Mouse (Mus musculus) cerebellum, adult 11-12 months (tissue): Measurements from ENCODE around the gene Ust.
"Not testable (repeated sequence)": the region's sequence is repeated elsewhere in the genome, so short reads cannot be mapped to it uniquely, and the experiment has no call there.

Experiments used
- DNase-seq: peaks from one replicate; pipeline ENCODE4 v3.0.0; 2022

Ust gene

DNA sequence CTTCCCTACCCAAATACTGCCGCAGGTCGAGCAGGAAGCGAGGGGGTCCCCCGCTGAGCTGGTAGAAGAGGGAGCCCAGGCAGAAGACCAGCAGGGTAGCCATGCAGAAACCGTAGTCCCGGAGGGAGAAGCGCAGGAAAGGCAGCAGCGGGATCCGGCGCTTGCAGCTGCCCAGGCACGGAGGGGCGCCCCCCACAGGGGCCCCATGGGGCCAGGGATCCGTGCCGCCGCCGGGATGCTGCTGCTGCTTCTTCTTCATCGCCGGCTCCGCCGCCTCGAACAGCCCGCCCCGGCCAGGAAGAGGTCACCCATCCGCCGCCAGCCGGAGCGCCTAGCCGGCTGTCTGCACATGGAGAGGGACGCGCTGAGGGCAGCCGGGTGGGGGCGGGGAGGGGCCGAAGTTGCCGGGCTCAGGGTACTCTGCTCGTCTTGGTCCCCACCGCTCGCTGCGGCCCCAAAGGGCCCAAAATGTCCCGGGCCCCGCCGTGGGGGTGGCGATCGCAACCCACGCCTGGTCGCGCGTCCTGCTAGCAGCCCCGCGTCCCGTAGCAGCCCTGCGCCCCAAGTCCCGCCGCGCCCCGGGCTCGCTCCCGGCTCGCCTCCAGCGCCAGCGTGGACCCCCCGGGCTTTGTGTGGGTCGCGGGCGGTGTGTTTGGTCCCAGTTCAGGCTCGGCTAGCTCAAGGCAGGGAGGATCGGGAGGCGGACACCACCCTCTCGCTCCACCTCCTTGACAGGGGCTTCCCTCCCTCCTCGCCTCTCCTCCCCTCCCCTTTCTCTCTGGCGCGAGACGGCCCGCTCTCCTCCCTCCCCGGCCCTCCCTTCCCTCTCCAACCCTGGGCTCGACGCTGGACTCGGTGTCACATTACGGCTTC, at the start of gene Ust:
Gene Ust, minus strand, starts transcription at position 685 of the 873 bp plus-strand sequence.
- DNase-seq = peak; percentile 86

DNA sequence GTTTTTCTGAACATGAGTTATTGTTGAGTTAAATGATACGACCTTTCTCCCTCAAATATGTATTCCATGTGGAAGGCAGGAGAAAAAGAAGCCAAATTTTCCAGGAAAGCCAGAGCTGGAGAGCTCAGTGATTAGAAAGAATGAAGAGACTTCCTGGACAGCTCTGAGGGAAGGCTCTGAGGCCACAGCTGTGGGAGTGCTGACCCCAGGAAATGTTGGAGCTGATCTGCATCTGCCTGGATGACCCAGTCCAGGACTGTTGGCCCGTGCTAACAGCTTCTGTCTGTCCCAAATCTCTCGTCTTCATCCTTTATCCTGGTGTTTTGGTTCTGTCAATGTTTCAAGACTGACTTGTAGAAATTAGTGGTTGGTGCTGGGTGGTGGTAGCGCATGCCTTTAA, 42.7 kb upstream of the Ust start:
- DNase-seq = no peak

DNA sequence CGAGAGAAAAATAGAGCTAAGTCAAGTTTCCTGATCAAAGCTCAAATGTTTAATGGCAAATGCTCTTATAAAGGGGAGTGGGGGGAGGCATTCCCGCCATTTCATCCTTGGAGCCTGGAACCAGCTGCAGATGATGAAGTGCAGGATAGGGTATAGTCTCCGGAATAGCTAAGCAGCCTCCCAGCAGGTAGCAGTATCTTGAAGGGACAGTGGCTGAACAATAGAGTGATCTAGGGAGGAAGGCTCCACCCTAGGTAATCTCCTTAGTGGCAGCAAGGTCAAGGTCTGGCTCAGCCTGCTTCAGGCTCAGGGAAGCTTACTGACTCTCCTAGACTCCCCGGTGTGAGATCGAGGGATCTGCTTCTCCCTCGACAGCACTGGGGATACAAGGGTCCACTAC, 40.9 kb upstream of the Ust start:
- DNase-seq = not testable (repeated sequence)

DNA sequence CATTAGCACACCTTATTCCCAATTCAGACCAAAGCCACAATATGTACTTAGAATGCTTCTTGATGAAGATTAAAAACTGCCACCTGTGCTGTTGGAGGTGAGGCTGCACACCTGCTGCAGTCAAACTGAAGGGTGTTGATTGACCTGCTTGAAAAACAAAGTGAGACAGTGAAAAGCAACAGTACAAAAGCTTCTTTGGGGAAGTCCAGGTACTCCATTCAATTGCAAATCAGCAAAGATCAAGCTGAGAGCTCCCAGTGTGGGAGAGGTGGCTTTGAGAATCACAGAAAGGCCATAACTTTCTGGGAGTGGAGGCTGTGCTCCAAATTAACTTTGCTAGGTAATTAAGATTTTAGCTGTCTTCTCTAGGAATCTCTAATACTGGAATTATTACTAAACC, 33.6 kb upstream of the Ust start:
- DNase-seq = not testable (repeated sequence)

DNA sequence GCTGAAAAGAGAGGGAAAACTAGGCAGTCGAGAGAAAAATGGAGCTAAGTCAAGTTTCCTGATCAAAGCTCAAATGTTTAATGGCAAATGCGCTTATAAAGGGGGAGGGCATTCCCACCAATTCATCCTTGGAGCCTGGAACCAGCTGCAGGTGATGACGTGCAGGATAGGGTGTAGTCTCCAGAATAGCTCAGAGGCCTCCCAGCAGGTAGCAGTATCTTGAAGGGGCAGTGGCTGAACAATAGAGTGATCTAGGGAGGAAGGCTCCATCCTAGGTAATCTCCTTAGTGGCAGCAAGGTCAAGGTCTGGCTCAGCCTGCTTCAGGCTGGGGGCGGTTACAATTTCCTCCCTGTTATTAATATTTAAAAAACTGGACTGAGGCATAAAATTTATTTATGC, 33.0 kb upstream of the Ust start:
- DNase-seq = not testable (repeated sequence)

DNA sequence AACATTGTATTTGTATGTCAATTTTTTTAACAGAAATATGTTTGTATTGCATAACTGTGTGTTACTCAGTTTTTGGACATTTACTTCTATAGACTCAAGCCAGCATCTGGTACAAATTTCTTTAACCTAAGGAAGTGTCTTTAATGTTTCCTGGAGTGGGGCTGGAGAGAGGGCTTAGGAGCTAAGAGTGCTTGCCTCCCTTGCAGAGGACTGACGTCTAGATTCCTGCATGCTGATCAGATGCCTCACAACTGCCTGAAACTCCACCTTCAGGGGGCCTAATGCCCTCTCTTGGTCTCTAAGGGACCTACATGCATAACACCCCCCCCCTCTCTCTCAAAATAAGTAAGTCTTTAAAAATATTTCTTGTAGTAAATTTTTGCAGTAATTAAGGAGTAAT, 22.9 kb upstream of the Ust start:
- DNase-seq = no peak

GRCm38 (mm10) chr10:8535445-8535844, 16.8 kb upstream of the Ust start:
- no peak for DNase-seq

DNA sequence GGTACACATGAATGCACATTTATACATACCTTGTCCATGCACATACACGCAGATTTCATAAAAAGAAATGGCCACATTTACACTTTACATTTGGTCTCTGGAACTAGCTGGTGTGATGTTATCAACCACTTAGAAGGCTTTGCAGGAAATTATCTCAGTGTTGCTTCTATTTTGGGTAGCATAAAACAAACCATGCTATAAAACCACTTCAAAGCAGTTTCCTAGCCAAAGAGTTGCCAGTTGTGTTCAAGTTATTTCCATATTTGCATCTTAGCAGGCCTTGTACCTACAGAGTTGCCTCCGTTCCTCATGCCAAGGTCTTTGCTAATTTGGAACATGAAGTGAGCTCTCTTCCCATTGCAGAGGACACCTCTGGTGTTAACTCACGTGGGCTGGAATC, 13.0 kb upstream of the Ust start:
- no peak for DNase-seq

DNA sequence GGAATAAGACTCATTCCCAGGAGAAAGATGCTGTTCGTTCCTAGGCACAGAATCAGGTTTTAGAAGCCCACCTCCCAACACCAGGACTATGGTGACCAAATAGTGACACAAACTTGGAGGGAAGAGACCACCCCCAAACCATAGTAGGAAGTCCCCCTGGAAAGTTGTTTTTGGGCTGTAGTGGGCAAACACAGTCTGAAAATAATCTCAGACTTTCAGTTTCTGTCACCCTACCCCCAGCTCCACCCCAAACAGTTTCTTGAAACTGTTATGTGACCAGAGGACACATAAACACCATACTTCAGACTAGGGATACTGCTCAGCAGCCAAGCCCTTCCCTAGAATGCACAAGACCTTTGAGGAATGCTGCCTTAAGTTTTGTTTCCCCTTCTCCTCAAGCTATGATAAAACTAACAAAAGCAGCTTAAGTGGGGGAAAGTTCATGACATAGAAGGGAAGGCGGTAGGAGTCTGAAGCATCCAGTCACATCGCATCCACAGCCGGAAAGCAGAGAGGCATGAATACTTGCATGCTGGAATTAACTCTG, 12.0 kb upstream of the Ust start:
- no peak for DNase-seq

DNA sequence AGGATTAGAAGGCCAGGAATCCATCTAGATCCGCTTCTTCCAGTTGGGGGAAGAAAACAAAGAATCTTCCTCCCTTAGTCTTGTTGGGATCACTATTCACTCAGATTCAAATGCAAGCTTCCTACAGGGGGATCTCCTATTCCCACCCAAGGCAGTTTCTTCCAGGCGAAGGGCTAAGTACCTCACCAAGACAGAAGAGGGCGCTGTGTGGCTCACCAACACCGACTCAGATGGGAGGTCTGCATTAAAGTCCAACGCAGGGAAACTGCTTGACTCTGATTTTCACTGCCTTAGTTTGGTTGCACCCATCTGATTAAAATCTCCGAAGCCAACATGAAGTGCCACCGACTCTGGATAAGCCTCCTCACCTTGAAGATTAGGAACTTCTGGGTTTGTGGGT, 10.5 kb upstream of the Ust start:
- DNase-seq = no peak

- no peak for DNase-seq
These were observed 6.7 kb upstream of the Ust start for GRCm38 (mm10) chr10:8525354-8525753.

DNA sequence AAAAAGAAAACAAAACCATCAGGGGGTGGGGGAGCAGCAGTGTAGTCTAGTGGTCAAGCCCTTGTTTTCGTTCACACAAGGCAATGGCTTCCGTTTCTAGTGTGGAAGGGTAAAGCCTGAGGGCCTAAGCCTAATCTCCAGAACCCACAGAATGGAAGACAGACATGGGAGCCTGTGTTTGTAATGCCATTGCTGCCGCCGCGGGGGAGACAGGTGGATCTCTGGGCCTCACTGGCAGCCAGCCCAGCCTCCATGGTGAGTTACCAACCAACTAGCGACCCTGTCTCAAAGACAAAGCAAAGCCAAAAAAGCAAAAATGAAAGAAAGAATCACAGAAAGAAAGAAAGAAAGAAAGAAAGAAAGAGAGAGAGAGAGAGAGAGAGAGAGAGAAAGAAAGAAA, 2.9 kb upstream of the Ust start:
- peak; percentile 32 for DNase-seq

- DNase-seq = no peak
These were observed 2.3 kb upstream of the Ust start for GRCm38 (mm10) chr10:8520766-8521395.

- peak; percentile 58 for DNase-seq
These were observed 428 bp upstream of the Ust start for GRCm38 (mm10) chr10:8519014-8519491.

DNA sequence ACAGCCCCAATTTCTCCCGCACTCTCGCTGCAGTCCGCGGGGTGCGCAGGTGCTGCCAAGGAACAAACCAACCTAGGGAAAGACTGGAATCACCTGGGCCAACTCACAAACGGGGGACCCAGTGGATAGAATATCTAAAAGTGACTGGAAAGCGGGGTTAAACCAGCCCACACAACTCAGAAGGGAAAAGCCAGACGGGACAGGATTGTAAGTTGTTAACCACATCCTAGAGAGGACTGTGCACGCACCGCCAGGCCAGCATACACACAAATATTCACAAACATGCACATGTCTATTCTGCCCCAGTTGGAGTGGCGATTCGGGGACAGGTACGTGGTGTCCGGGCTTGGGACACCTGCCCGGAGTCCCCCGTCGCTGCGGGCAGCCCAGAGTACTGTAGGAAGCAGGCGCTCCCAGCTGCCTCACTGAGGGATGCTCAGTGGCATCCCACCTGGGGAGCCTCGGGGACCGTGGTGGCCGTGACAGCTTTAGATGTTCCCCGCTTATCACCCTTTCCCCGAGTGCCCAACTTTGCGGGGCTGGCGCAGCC, 959 bp downstream of the Ust start:
- peak; percentile 80 for DNase-seq

DNA sequence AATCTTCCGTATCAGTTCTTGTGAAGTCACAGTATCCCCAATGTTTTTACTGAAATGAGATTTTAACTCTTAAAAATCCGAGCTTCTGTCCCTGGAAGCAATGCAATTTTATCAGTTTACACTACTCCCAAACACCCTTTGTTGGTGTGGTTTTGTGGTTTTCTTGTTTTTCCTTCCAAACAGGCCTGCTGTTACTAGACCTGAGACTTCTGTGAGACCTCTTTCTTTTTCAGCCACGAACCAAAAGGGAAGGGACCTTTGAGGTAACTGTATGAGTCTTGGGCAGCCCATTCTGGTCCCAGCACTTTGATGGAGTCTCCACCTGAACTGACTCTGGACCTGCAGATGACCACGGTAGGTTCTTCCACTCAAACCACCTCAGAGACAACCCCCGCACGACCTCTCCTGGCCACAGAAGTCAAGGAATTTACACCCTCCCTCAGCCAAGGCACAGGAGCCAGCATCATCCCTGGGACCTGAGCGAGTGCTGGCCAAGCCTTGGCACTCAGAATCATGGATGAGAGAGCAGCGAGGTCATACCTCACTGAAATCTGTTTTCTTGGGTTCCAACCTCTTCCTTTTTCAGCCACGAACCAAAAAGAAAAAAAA, 1.6 kb downstream of the Ust start:
- DNase-seq = peak; percentile 88

- DNase-seq = no peak
These were observed 4.9 kb downstream of the Ust start for GRCm38 (mm10) chr10:8513690-8514089.

- DNase-seq = no peak
These were observed 6.4 kb downstream of the Ust start for GRCm38 (mm10) chr10:8512222-8512621.

DNA sequence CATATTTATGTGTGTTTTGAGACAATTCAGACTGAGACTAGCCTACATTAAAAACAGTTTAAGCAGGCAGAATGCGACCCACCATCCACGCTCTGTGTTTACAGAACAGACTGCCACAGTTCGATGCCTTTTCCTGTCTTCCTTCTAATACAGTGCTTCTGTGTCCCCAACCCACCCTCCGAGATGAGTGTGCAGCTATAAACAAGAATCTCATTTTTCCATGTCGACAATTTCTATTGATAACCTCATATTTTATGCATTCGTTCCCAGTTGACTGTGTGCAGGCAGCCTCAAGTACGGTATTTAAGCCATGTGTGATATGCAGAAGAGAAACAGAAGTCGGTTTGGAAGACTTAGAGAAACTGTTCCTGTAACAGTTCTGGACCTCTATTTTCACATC, 6.9 kb downstream of the Ust start:
- DNase-seq = no peak

GRCm38 (mm10) chr10:8506247-8506573, 12.4 kb downstream of the Ust start:
- DNase-seq = no peak

- no peak for DNase-seq
These were observed 13.0 kb downstream of the Ust start for GRCm38 (mm10) chr10:8505346-8506246.

DNA sequence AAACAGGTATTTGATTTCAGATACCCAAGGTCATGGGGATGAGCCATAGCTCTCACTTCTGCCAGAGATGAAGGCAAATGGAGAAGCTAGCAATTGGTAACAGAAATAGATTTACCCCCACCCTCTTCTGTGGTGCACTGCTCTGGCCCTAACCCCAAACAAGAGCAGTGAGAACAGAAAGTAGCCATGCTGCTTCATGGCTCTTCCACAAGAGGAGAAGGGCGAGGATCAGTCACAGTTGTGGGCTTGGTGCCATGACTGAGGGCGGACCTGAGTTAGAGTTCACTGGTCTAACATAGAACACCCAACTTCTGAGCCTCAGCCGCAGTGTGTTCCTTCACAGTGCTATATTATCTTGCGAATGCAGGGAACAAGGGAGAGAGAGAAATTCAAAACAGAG, 13.8 kb downstream of the Ust start:
- DNase-seq = no peak
